Mouse (Mus musculus) ES-Bruce4 (cell line): ENCODE measurements around the gene Hist1h2bp.

ENCODE experiments used
- CTCF ChIP-seq: IDR thresholded peaks from one replicate; pipeline ENCODE4 v1.8.1; 2011; ENCODE audit warnings: low read depth, low read length
- EP300 ChIP-seq: IDR thresholded peaks from 2 replicates; pipeline ENCODE4 v1.6.1; 2011; ENCODE audit warnings: low read depth, low read length; ENCODE audit not compliant: insufficient read depth

DNA sequence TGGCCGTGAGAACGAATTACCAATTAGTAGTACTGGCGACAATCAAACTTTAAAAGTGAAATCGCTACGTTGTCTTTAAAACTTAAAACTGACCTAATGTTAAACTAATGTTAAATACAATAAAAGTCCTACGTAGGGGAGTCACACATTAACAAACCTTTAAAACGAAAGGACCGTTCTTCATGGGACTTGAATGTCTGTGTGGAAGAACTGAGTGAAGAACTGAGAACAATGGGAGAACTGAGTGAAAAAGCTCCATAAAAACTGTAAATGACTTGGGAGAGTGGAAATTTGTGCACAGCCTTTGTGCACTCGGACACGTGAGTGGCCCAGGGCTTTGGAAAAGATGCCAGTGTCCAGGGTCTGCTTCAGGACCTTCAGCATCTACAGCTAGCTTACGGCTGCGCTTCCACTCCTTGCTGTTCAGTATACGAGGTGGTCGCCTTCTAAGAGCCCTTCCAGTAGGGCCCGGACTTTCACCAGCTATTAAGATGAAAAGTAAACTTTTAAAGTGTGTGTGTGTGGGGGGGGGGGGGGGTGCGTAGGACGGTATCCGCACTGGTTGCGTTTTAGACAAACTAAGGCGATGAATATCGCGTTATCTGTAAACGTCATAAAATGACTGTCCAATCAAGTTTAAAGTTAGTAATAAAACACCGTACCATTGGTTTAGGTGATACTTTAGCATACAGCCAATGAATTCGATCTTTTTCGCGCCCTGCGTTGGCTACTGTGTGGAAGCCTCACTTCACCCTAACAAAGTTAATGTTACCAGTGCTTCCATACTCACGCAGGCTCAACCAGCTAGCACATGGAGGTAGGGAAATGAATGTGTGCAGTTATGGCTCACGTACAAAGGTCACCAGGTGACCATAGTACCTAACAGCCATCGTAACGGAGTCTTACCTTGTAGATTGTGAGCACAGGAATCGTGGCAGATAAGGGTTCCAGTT, 8.2 kb upstream of the Hist1h2bp start:
- TF ChIP-seq CTCF, result no peak
- no peak for TF ChIP-seq EP300
